Mouse (Mus musculus) liver, embryonic 14.5 days (tissue): ENCODE results near the gene Gata2. TPM values are rescaled to one million over a fixed set of nuclear protein-coding genes. Genes with fewer than 3 reads are reported as not detected.

ENCODE experiments used
- ATAC-seq: fragments of 200-750 bp; cut with Nextera tagmentation; 2 replicates; pipeline ENCODE4 v1.8.0; 2017; ENCODE audit warnings: moderate number of reproducible peaks, mild to moderate bottlenecking, moderate library complexity; ENCODE audit not compliant: insufficient read depth
- DNase-seq, 3 experiments: peaks; one replicate each; pipeline ENCODE4 v3.0.0-alpha.2; 2012 to 2013; ENCODE audit warnings: low read depth in 3 of 3, low spot score in 3 of 3
- H3K27ac ChIP-seq: fragments of 300-500 bp; sonication (generic); 2 replicates; pipeline ENCODE4 v1.5.1; 2014; ENCODE audit warnings: moderate library complexity, mild to moderate bottlenecking, control low read depth, inconsistent platforms
- H3K27me3 ChIP-seq: fragments of 300-500 bp; sonication (generic); 2 replicates; pipeline ENCODE4 v1.6.1; 2014; ENCODE audit warnings: mild to moderate bottlenecking, low read length, moderate library complexity; ENCODE audit not compliant: control insufficient read depth, insufficient read depth
- H3K36me3 ChIP-seq: fragments of 300-500 bp; sonication (generic); replicated peaks from 2 replicates; pipeline ENCODE4 v1.6.1; 2014; ENCODE audit warnings: low read depth; ENCODE audit not compliant: control insufficient read depth, insufficient read depth
- H3K4me1 ChIP-seq, 2 experiments: fragments of 200-500 bp in 1 of 2; fragments of 300-500 bp in 1 of 2; sonication (generic) in 1 of 2; replicated peaks; 2 replicates each; pipeline ENCODE4 v1.6.1; 2012 to 2014; ENCODE audit warnings: antibody characterized with exemption in 1 of 2, inconsistent platforms in 1 of 2, low read length in 1 of 2; ENCODE audit not compliant: control insufficient read depth in 2 of 2, insufficient read depth in 2 of 2
- H3K4me2 ChIP-seq: fragments of 300-500 bp; sonication (generic); 2 replicates; pipeline ENCODE4 v1.6.1; 2014; ENCODE audit warnings: low read depth, mild to moderate bottlenecking, control low read depth, moderate library complexity
- H3K4me3 ChIP-seq, 2 experiments: fragments of 200-500 bp in 1 of 2; fragments of 300-500 bp in 1 of 2; sonication (generic) in 1 of 2; 2 replicates each; pipeline ENCODE4 v1.5.1; 2012 to 2014; ENCODE audit warnings: low read depth in 2 of 2, low read length in 2 of 2, mild to moderate bottlenecking in 2 of 2, control low read depth in 1 of 2, inconsistent platforms in 1 of 2, moderate library complexity in 1 of 2; ENCODE audit not compliant: insufficient read depth in 1 of 2
- H3K9ac ChIP-seq: fragments of 300-500 bp; sonication (generic); replicated peaks from 2 replicates; pipeline ENCODE4 v1.6.1; 2014; ENCODE audit warnings: mild to moderate bottlenecking, control low read depth, moderate library complexity
- H3K9me3 ChIP-seq: fragments of 300-500 bp; sonication (generic); 2 replicates; pipeline ENCODE4 v1.6.1; 2016; ENCODE audit warnings: low read length, mixed read lengths; ENCODE audit not compliant: control insufficient read depth
- CTCF ChIP-seq: IDR thresholded peaks from 2 replicates; pipeline ENCODE4 v1.5.1; 2016; ENCODE audit warnings: antibody characterized with exemption, low read depth, control low read depth
- EP300 ChIP-seq: IDR thresholded peaks from 2 replicates; pipeline ENCODE4 v1.6.1; 2016; ENCODE audit warnings: antibody characterized with exemption, low read depth
- WGBS: fragments of 180-500 bp; shearing (Covaris S2); extraction: QIAGEN DNeasy Blood & Tissue Kit; methylation state at CpG from one replicate; pipeline ENCODE4 v1.1.7; 2014; ENCODE audit not compliant: insufficient replicate concordance; 5-methylcytosine and 5-hydroxymethylcytosine counted together
- polyA plus RNA-seq, 2 experiments: library from polyadenylated mRNA; depleted of rRNA in 1 of 2; stranded (reverse) in 1 of 2; unstranded in 1 of 2; fragments of >200 nt; fragmentation: Nextera tagmentation in 1 of 2; extraction: Ambion mirVana in 1 of 2; gene quantifications; 2 replicates each; pipeline versions ENCODE4 v1.2.1 to v1.2.3; 2012 to 2014

The Gata2 gene
- polyA plus RNA-seq, 2 experiments: 2.8 to 3.1 TPM

GRCm38 (mm10) chr6:88200693-88201609 lies 7.3 kb downstream of the Gata2 start:
- no peak overlapping the region for H3K9ac ChIP-seq
- H3K27me3 ChIP-seq: peaks cover 85% of the 10 kb centered on the region
- TF ChIP-seq EP300: no peak
- TF ChIP-seq CTCF: no peak
- DNase-seq (no peak), ATAC-seq (no peak)
- H3K4me3 ChIP-seq: no peak overlapping the region
- H3K27ac ChIP-seq: no peak overlapping the region
- 35% methylated on average over 20 of the region's 20 CpGs for WGBS
- no peaks in the 10 kb centered on the region for H3K9me3 ChIP-seq
- H3K4me2 ChIP-seq: no peak overlapping the region
- peaks cover 2 to 4% of the 10 kb centered on the region in 2 experiments; a peak in 2 of 4 replicates for H3K4me1 ChIP-seq
- H3K36me3 ChIP-seq: no peaks in the 10 kb centered on the region

GRCm38 (mm10) chr6:88201926-88202700 lies 8.4 kb downstream of the Gata2 start:
- no peak for TF ChIP-seq EP300
- no peak for TF ChIP-seq CTCF
- H3K27ac ChIP-seq: no peak overlapping the region
- WGBS: 22% methylated on average over 15 of the region's 15 CpGs
- H3K36me3 ChIP-seq: no peaks in the 10 kb centered on the region
- H3K9ac ChIP-seq: no peak overlapping the region
- no peaks in the 10 kb centered on the region for H3K9me3 ChIP-seq
- H3K27me3 ChIP-seq: peaks cover 73% of the 10 kb centered on the region
- H3K4me2 ChIP-seq: peak overlapping the region; percentile 23; the same call in 1 of the 2 replicates
- peaks cover 2 to 4% of the 10 kb centered on the region in 2 experiments; a peak in 2 of 4 replicates for H3K4me1 ChIP-seq
- ATAC-seq (no peak), DNase-seq (no peak)
- H3K4me3 ChIP-seq: no peak overlapping the region

- Histone ChIP-seq H3K27ac (no peak overlapping the region), H3K27me3 (peaks cover 63% of the 10 kb centered on the region), H3K36me3 (no peaks in the 10 kb centered on the region), H3K4me2 (peak overlapping the region; percentile 23), H3K9ac (no peak overlapping the region), H3K9me3 (no peaks in the 10 kb centered on the region), H3K4me1 (peaks cover 2 to 4% of the 10 kb centered on the region in 2 experiments; a peak in 2 of 4 replicates), H3K4me3 (no peak overlapping the region)
- peak; percentile 57 to 72 (median 70) for DNase-seq
- WGBS: 1% methylated on average over 24 of the region's 24 CpGs
- TF ChIP-seq EP300 (peak; percentile 64), CTCF (no peak)
- peak; percentile 66 for ATAC-seq
These were observed 9.4 kb downstream of the Gata2 start for GRCm38 (mm10) chr6:88202921-88203690.

GRCm38 (mm10) chr6:88203791-88204405 lies 10.2 kb downstream of the Gata2 start:
- peak overlapping the region; percentile 23 for H3K4me2 ChIP-seq
- H3K4me1 ChIP-seq: peaks cover 2 to 4% of the 10 kb centered on the region in 2 experiments; a peak in 2 of 4 replicates
- ATAC-seq (no peak), DNase-seq (no peak)
- no peak overlapping the region for H3K27ac ChIP-seq
- no peak overlapping the region for H3K9ac ChIP-seq
- TF ChIP-seq EP300 (no peak), CTCF (no peak)
- H3K4me3 ChIP-seq: no peak overlapping the region
- no peaks in the 10 kb centered on the region for H3K36me3 ChIP-seq
- WGBS: 55% methylated on average over 10 of the region's 10 CpGs
- H3K27me3 ChIP-seq: peaks cover 55% of the 10 kb centered on the region
- no peaks in the 10 kb centered on the region for H3K9me3 ChIP-seq
